Mouse (Mus musculus) cerebellum, adult 2 months (tissue): Measurements from ENCODE around the gene Dnah1.

Source experiments
- CTCF ChIP-seq: fragments of 200-500 bp; IDR thresholded peaks from 2 replicates; pipeline ENCODE4 v1.5.1; 2011; ENCODE audit warnings: low read depth, mild to moderate bottlenecking, control low read depth, low read length, moderate library complexity, borderline replicate concordance; ENCODE audit not compliant: insufficient read depth
- POLR2A ChIP-seq: fragments of 200-500 bp; IDR thresholded peaks from 2 replicates; pipeline ENCODE4 v1.6.1; 2011; ENCODE audit warnings: low read length, control low read depth, borderline replicate concordance; ENCODE audit not compliant: insufficient read depth

- TF ChIP-seq POLR2A = no peak
- TF ChIP-seq CTCF = no peak
These were observed 75.3 kb downstream of the Dnah1 start for GRCm38 (mm10) chr14:31248396-31248795.
